Mouse (Mus musculus): ENCODE measurements around the gene Usp39. TPM values are rescaled to one million over a fixed set of nuclear protein-coding genes. Genes with fewer than 3 reads are reported as not detected.

Gene Usp39
- polyA plus RNA-seq, 1 experiment from 2014 or later: 42.6 TPM

DNA sequence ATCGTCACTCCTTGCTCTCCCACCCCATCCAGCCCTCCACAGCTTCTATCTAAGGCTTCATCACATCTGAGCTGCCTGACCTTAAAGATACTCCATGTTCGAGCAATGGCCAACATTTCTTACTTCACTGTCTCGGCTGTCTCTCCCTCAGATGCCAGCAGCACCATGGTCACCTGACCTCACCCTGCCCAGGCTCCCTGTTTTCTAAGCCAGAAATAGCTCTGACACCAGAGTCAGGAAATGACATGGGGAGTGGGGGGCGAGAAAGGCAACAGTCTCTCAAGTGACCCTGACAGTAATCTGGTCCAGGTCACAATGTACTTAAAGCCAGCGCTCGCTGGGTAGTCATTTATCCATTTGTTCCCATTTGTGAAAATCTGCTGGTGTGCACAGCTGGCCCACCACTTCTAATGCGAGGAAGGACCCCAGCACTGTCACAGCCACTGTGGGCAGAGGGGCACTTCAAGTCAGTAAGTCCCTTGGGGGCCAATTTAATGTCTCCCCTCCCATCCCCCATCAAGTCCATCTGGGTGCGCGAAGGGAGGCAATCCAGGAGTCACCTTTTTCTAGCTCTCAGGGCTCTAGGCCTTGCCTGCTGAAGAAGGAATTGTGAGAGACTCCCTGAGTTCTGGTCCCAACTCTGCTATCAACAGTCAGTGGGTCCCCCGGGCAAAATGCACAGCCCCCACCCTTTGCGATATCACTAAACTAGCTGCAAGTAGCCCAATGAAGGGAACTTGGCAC is 31.7 kb downstream of the Usp39 start:
- ATAC-seq: no peak
- H3K9me3 ChIP-seq: no peaks in the 10 kb centered on the region
- H3K4me3 ChIP-seq (replicated peaks): no peak overlapping the region
- 0 out of 2 replicates have a peak, but pooled peaks cover 3% of the 10 kb centered on the region for H3K36me3 ChIP-seq
- WGBS: 87% methylated on average over 11 of the region's 11 CpGs
- H3K4me2 ChIP-seq (replicated peaks): no peak overlapping the region
- no peak overlapping the region for H3K9ac ChIP-seq
- no peak overlapping the region for H3K27ac ChIP-seq
- H3K27me3 ChIP-seq (replicated peaks): no peaks in the 10 kb centered on the region
- H3K4me1 ChIP-seq (replicated peaks): no peaks in the 10 kb centered on the region

- no peak for ATAC-seq
Observed at GRCm38 (mm10) chr6:72312198-72312597, 32.8 kb downstream of the Usp39 start.

DNA sequence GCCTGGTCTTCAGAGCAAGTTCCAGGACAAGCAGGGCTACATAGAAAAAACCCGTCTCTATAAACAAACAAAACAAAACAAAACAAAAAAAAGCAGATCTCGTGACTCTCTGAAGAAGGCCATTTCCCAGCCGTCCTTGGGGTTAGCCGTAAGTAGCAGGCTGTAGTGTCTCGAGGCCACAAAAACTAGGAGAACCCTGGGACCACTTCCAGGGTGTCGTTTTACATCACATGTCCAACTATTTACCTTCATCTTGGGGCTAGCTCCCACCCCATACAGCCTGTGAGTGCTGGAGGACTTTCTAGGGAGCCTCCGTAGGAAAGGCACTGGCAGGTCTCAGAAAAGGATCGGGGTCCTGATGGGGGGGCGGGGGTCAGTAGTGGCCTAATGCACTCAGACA is 41.5 kb downstream of the Usp39 start:
- Histone ChIP-seq H3K4me1 (replicated peaks) (no peaks in the 10 kb centered on the region), H3K27me3 (replicated peaks) (no peaks in the 10 kb centered on the region), H3K4me2 (replicated peaks) (no peak overlapping the region), H3K27ac (no peak overlapping the region), H3K36me3 (no peaks in the 10 kb centered on the region), H3K4me3 (replicated peaks) (no peak overlapping the region), H3K9ac (no peak overlapping the region), H3K9me3 (no peaks in the 10 kb centered on the region)
- WGBS: 46% methylated on average over 9 of the region's 9 CpGs
- ATAC-seq: no peak

More at GRCm38 (mm10) chr6:72312198-72312597, 32.8 kb downstream of the Usp39 start:
- no peak overlapping the region for H3K9ac ChIP-seq
- no peaks in the 10 kb centered on the region for H3K9me3 ChIP-seq
- no peak overlapping the region for H3K27ac ChIP-seq
- 0 out of 2 replicates have a peak, but pooled peaks cover under 1% of the 10 kb centered on the region for H3K36me3 ChIP-seq
- H3K4me2 ChIP-seq (replicated peaks): no peak overlapping the region
- no peaks in the 10 kb centered on the region for H3K4me1 ChIP-seq (replicated peaks)
- H3K4me3 ChIP-seq (replicated peaks): no peak overlapping the region
- H3K27me3 ChIP-seq (replicated peaks): no peaks in the 10 kb centered on the region
- WGBS: 95% methylated on average over 3 of the region's 3 CpGs

- H3K4me3 ChIP-seq (replicated peaks): no peak overlapping the region
- peak; percentile 75 for ATAC-seq
- no peak overlapping the region for H3K4me2 ChIP-seq (replicated peaks)
- no peaks in the 10 kb centered on the region for H3K36me3 ChIP-seq
- H3K4me1 ChIP-seq (replicated peaks): no peaks in the 10 kb centered on the region
- no peak overlapping the region for H3K27ac ChIP-seq
- H3K9me3 ChIP-seq: no peaks in the 10 kb centered on the region
- H3K27me3 ChIP-seq (replicated peaks): no peaks in the 10 kb centered on the region
- 73% methylated on average over 11 of the region's 11 CpGs for WGBS
- no peak overlapping the region for H3K9ac ChIP-seq
Observed at GRCm38 (mm10) chr6:72302349-72302925, 42.5 kb downstream of the Usp39 start.

GRCm38 (mm10) chr6:72297825-72298224 is 47.2 kb downstream of the Usp39 start:
- Histone ChIP-seq H3K4me1 (replicated peaks) (no peaks in the 10 kb centered on the region; the same call in 1 of the 2 replicates), H3K9ac (no peak overlapping the region), H3K4me3 (replicated peaks) (no peak overlapping the region), H3K9me3 (no peaks in the 10 kb centered on the region), H3K27ac (no peak overlapping the region), H3K36me3 (no peaks in the 10 kb centered on the region), H3K27me3 (replicated peaks) (0 out of 2 replicates have a peak, but pooled peaks cover 3% of the 10 kb centered on the region), H3K4me2 (replicated peaks) (no peak overlapping the region)
- WGBS: 84% methylated on average over 3 of the region's 3 CpGs
- ATAC-seq: no peak

GRCm38 (mm10) chr6:72292972-72293651 is 51.9 kb downstream of the Usp39 start:
- H3K4me1 ChIP-seq (replicated peaks): no peaks in the 10 kb centered on the region; the same call in 1 of the 2 replicates
- WGBS: 39% methylated on average over 12 of the region's 12 CpGs
- peak overlapping the region; percentile 24; the same call in 1 of the 2 replicates for H3K4me2 ChIP-seq (replicated peaks)
- peak overlapping the region; percentile 48; the same call in 1 of the 2 replicates for H3K27ac ChIP-seq
- H3K9ac ChIP-seq: no peak overlapping the region
- peak; percentile 90 for ATAC-seq
- H3K27me3 ChIP-seq (replicated peaks): 0 out of 2 replicates have a peak, but pooled peaks cover 3% of the 10 kb centered on the region
- H3K9me3 ChIP-seq: no peaks in the 10 kb centered on the region
- H3K4me3 ChIP-seq (replicated peaks): no peak overlapping the region
- H3K36me3 ChIP-seq: no peaks in the 10 kb centered on the region

GRCm38 (mm10) chr6:72289484-72289883 is 55.5 kb downstream of the Usp39 start:
- H3K9ac ChIP-seq: no peak overlapping the region
- no peak overlapping the region for H3K4me2 ChIP-seq (replicated peaks)
- no peaks in the 10 kb centered on the region; the same call in 1 of the 2 replicates for H3K4me1 ChIP-seq (replicated peaks)
- no peak overlapping the region for H3K4me3 ChIP-seq (replicated peaks)
- no peaks in the 10 kb centered on the region for H3K36me3 ChIP-seq
- no peak for ATAC-seq
- H3K9me3 ChIP-seq: no peaks in the 10 kb centered on the region
- H3K27me3 ChIP-seq (replicated peaks): no peaks in the 10 kb centered on the region
- H3K27ac ChIP-seq: no peak overlapping the region
- WGBS: 84% methylated on average over 3 of the region's 3 CpGs

DNA sequence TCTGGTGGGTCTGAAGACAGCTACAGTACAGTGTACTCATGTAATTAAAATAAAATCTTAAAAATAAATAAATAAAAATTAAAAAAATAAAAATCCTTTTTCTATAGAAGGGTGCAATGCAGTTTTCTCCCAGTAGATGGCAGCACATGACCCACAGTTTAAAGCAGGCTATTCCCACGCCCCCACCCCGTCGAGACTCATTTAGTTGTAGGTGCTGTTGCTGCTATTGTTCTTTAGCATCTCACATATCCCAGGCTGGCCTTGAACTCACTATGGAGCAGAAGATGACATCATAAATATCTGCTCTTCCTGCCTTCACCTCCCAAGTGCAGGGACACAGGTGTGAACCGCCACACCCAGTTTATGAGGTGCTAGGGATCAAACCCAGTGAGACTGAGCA is 61.1 kb downstream of the Usp39 start:
- H3K9me3 ChIP-seq: no peaks in the 10 kb centered on the region
- H3K36me3 ChIP-seq: no peaks in the 10 kb centered on the region
- H3K4me1 ChIP-seq (replicated peaks): no peaks in the 10 kb centered on the region
- no peaks in the 10 kb centered on the region for H3K27me3 ChIP-seq (replicated peaks)
- no peak overlapping the region for H3K4me2 ChIP-seq (replicated peaks)
- H3K27ac ChIP-seq: no peak overlapping the region
- no peak for ATAC-seq
- 20% methylated on average over 4 of the region's 4 CpGs for WGBS
- H3K4me3 ChIP-seq (replicated peaks): no peak overlapping the region
- no peak overlapping the region for H3K9ac ChIP-seq

- no peak for ATAC-seq
Observed at GRCm38 (mm10) chr6:72280410-72280998, 64.5 kb downstream of the Usp39 start.

DNA sequence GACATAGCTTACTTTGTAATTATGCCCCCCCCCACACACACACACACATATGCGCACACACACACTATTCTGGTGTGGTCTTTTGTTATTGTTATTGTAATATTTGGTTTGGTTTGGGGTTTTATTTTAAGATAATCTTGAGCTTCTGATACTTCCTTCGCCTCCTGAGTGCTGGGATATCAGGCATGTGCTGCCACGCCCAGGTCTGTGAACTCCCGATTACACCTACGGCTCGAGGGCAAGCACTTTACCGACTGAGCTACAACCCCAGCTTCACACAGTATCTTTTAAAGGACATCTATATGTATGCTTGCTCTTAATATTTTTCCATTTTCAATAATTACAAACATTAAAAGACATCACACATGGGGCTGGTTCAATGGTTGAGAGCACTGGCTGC is 65.5 kb downstream of the Usp39 start:
- ATAC-seq: peak; percentile 64; the same call in 1 of the 2 replicates
- Histone ChIP-seq H3K27ac (no peak overlapping the region), H3K4me1 (replicated peaks) (no peaks in the 10 kb centered on the region), H3K9me3 (no peaks in the 10 kb centered on the region), H3K9ac (no peak overlapping the region), H3K4me3 (replicated peaks) (no peak overlapping the region), H3K4me2 (replicated peaks) (no peak overlapping the region), H3K27me3 (replicated peaks) (no peaks in the 10 kb centered on the region), H3K36me3 (no peaks in the 10 kb centered on the region)
- 64% methylated on average over 7 of the region's 7 CpGs for WGBS

More at GRCm38 (mm10) chr6:72280410-72280998, 64.5 kb downstream of the Usp39 start:
- no peak overlapping the region for H3K9ac ChIP-seq
- no peak overlapping the region for H3K4me2 ChIP-seq (replicated peaks)
- 60% methylated on average over 7 of the region's 7 CpGs for WGBS
- no peaks in the 10 kb centered on the region for H3K9me3 ChIP-seq
- no peaks in the 10 kb centered on the region for H3K4me1 ChIP-seq (replicated peaks)
- H3K36me3 ChIP-seq: no peaks in the 10 kb centered on the region
- no peaks in the 10 kb centered on the region for H3K27me3 ChIP-seq (replicated peaks)
- no peak overlapping the region for H3K4me3 ChIP-seq (replicated peaks)
- no peak overlapping the region for H3K27ac ChIP-seq

- H3K9me3 ChIP-seq: no peaks in the 10 kb centered on the region
- ATAC-seq: no peak
- no peak overlapping the region for H3K27ac ChIP-seq
- H3K9ac ChIP-seq: no peak overlapping the region
- 69% methylated on average over 4 of the region's 4 CpGs for WGBS
- H3K27me3 ChIP-seq (replicated peaks): no peaks in the 10 kb centered on the region
- no peaks in the 10 kb centered on the region for H3K4me1 ChIP-seq (replicated peaks)
- H3K4me3 ChIP-seq (replicated peaks): no peak overlapping the region
- no peak overlapping the region for H3K4me2 ChIP-seq (replicated peaks)
- H3K36me3 ChIP-seq: no peaks in the 10 kb centered on the region
Observed at GRCm38 (mm10) chr6:72278835-72279234, 66.1 kb downstream of the Usp39 start.

Measured in intestine, embryonic 15.5 days (tissue).